Mouse (Mus musculus) neural tube, embryonic 14.5 days (tissue): Measurements from ENCODE around the gene Tbc1d4. TPM values are rescaled to one million over a fixed set of nuclear protein-coding genes. Genes with fewer than 3 reads are reported as not detected.

Experiments
- ATAC-seq: fragments of 200-750 bp; cut with Nextera tagmentation; 2 replicates; pipeline ENCODE4 v1.8.0; 2017; ENCODE audit warnings: low read depth, mild to moderate bottlenecking, moderate TSS enrichment, moderate library complexity
- H3K27ac ChIP-seq: fragments of 300-500 bp; sonication (generic); 2 replicates; pipeline ENCODE4 v1.5.1; 2014; ENCODE audit warnings: low read depth, mild to moderate bottlenecking, control low read depth, low read length, moderate library complexity, mixed read lengths
- H3K27me3 ChIP-seq: fragments of 300-500 bp; sonication (generic); 2 replicates; pipeline ENCODE4 v1.6.1; 2014; ENCODE audit warnings: low read length; ENCODE audit not compliant: control insufficient read depth, insufficient read depth
- H3K36me3 ChIP-seq: fragments of 300-500 bp; sonication (generic); 2 replicates; pipeline ENCODE4 v1.6.1; 2014; ENCODE audit warnings: low read length, mixed read lengths; ENCODE audit not compliant: control insufficient read depth, insufficient read depth
- H3K4me1 ChIP-seq: fragments of 300-500 bp; sonication (generic); 2 replicates; pipeline ENCODE4 v1.6.1; 2014; ENCODE audit warnings: low read length; ENCODE audit not compliant: control insufficient read depth, insufficient read depth
- H3K4me2 ChIP-seq: fragments of 300-500 bp; sonication (generic); 2 replicates; pipeline ENCODE4 v1.6.1; 2014; ENCODE audit warnings: mild to moderate bottlenecking, low read depth, low read length, control low read depth
- H3K4me3 ChIP-seq: fragments of 300-500 bp; sonication (generic); 2 replicates; pipeline ENCODE4 v1.5.1; 2014; ENCODE audit warnings: low read depth, low read length, control low read depth, mixed read lengths
- H3K9ac ChIP-seq: fragments of 300-500 bp; sonication (generic); replicated peaks from 2 replicates; pipeline ENCODE4 v1.6.1; 2014; ENCODE audit warnings: low read depth, mild to moderate bottlenecking, control low read depth, low read length, mixed read lengths
- H3K9me3 ChIP-seq: fragments of 300-500 bp; sonication (generic); 2 replicates; pipeline ENCODE4 v1.6.1; 2016; ENCODE audit warnings: low read length; ENCODE audit not compliant: control insufficient read depth
- WGBS: fragments of 180-500 bp; shearing (Covaris S2); extraction: QIAGEN DNeasy Blood & Tissue Kit; methylation state at CpG from one replicate; pipeline ENCODE4 v1.1.7; 2014; 5-methylcytosine and 5-hydroxymethylcytosine counted together
- polyA plus RNA-seq: library from polyadenylated mRNA; unstranded; fragments of >200 nt; fragmentation: Nextera tagmentation; extraction: Ambion mirVana; gene quantifications from 2 replicates; pipeline ENCODE4 v1.2.1, GENCODE M21; 2014

Tbc1d4 gene
- polyA plus RNA-seq, 1 experiment from 2014 or later = 5.3 TPM

GRCm38 (mm10) chr14:101559446-101559845 is 49.5 kb downstream of the Tbc1d4 start:
- no peaks in the 10 kb centered on the region for H3K4me1 ChIP-seq
- WGBS = 71% methylated on average over 3 of the region's 3 CpGs
- H3K4me2 ChIP-seq = no peak overlapping the region
- no peaks in the 10 kb centered on the region for H3K9me3 ChIP-seq
- H3K27me3 ChIP-seq = no peaks in the 10 kb centered on the region
- ATAC-seq = no peak
- H3K27ac ChIP-seq = no peak overlapping the region
- H3K36me3 ChIP-seq = no peaks in the 10 kb centered on the region
- H3K9ac ChIP-seq = no peak overlapping the region
- no peak overlapping the region for H3K4me3 ChIP-seq

- Histone ChIP-seq H3K9ac (no peak overlapping the region), H3K9me3 (no peaks in the 10 kb centered on the region), H3K4me3 (no peak overlapping the region), H3K4me1 (no peaks in the 10 kb centered on the region), H3K27me3 (no peaks in the 10 kb centered on the region), H3K27ac (no peak overlapping the region), H3K4me2 (no peak overlapping the region), H3K36me3 (no peaks in the 10 kb centered on the region)
- ATAC-seq = no peak
- WGBS = 82% methylated on average over 20 of the region's 20 CpGs
Observed at GRCm38 (mm10) chr14:101548885-101549573, 60.0 kb downstream of the Tbc1d4 start.

DNA sequence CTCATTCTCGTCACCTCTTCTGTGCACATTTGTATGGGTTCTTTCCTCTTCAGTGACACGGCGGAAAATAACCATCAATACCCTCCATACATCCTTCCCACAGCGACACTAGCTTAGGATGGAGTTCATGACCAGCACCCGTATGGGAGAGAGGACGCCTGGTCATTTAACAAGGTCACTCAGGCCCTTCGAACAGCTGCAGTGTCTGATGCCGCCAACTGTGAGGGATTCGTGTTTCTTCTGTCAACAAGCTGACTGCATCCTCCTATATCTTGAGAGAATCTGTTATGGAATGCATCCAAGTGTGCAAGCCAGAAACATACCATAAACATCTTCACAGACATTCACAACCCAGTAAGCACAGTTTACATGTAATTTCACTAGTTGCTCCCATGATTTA is 67.1 kb downstream of the Tbc1d4 start:
- Histone ChIP-seq H3K27ac (no peak overlapping the region), H3K27me3 (no peaks in the 10 kb centered on the region), H3K4me2 (no peak overlapping the region), H3K9me3 (no peaks in the 10 kb centered on the region), H3K4me3 (no peak overlapping the region), H3K4me1 (no peaks in the 10 kb centered on the region), H3K9ac (no peak overlapping the region), H3K36me3 (no peaks in the 10 kb centered on the region)
- ATAC-seq = no peak
- 70% methylated on average over 9 of the region's 9 CpGs for WGBS

DNA sequence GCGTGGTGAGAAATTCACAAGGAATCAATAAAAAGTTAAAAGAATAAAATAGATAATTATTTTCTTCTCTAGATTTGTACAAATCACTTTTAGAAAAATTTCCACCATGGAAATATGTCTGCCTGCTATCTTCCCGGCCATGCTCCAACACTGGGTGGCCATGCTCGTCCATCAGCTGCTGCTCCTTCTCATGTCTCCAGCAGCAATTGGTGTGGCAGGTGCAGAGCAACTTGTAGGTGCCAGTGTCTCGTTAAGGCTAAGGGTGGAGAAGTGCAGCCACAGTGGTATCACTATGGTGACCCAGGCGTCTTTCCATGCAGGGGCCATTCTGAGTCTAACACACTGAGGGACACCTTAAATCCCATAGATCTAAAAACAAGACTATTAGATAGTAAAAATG is 67.8 kb downstream of the Tbc1d4 start:
- no peaks in the 10 kb centered on the region for H3K36me3 ChIP-seq
- H3K4me1 ChIP-seq = no peaks in the 10 kb centered on the region
- no peak overlapping the region for H3K4me3 ChIP-seq
- 93% methylated on average over 5 of the region's 5 CpGs for WGBS
- H3K27ac ChIP-seq = no peak overlapping the region
- H3K4me2 ChIP-seq = no peak overlapping the region
- H3K27me3 ChIP-seq = no peaks in the 10 kb centered on the region
- H3K9ac ChIP-seq = no peak overlapping the region
- no peaks in the 10 kb centered on the region for H3K9me3 ChIP-seq
- ATAC-seq = no peak

DNA sequence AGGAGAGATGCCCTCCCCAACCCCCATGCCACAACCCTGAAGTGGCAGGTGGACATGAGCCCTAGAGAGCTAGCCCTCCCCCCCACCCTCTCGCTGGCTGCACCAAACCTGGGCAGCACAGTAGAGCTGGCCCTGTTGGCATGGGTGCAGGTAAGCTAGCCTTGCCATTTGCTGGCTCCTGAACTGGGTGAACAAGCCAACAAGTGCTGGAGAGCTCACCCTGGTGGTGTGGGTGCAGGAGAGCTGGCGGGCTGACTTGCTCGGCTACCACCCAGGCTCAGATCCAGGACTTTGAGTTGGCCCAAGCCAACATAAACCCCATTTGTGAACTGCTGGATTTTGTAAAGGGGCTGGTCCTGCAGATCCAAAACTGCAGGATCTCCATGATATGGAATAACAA is 68.5 kb downstream of the Tbc1d4 start:
- Histone ChIP-seq H3K27me3 (no peaks in the 10 kb centered on the region), H3K4me2 (no peak overlapping the region), H3K4me3 (no peak overlapping the region), H3K9ac (no peak overlapping the region), H3K36me3 (no peaks in the 10 kb centered on the region), H3K4me1 (no peaks in the 10 kb centered on the region), H3K9me3 (no peaks in the 10 kb centered on the region), H3K27ac (no peak overlapping the region)
- WGBS = 96% methylated on average over 3 of the region's 3 CpGs
- ATAC-seq = no peak

DNA sequence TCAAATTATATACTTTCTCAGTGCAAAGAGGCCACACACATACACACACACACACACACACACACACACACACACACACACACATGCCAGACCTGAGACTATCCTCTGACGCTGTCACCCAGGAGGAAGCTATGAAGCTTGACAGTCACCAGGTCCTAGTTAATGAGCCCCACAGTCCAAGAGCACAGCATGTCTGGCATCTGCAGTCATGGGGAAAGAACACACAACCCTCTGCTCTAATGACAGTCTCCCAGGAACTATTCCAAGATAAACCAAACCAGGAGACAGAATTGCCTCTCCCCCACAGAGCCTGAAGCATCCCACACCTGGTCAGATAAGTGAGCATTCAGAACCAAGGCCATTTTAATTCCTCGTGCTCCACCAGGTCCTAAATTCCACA is 71.1 kb downstream of the Tbc1d4 start:
- Histone ChIP-seq H3K36me3 (no peaks in the 10 kb centered on the region), H3K4me1 (no peaks in the 10 kb centered on the region), H3K27me3 (no peaks in the 10 kb centered on the region), H3K9me3 (no peaks in the 10 kb centered on the region), H3K9ac (no peak overlapping the region), H3K4me2 (no peak overlapping the region), H3K27ac (no peak overlapping the region), H3K4me3 (no peak overlapping the region)
- 66% methylated on average over 2 of the region's 2 CpGs for WGBS
- ATAC-seq = no peak; the same call in 1 of the 2 replicates

DNA sequence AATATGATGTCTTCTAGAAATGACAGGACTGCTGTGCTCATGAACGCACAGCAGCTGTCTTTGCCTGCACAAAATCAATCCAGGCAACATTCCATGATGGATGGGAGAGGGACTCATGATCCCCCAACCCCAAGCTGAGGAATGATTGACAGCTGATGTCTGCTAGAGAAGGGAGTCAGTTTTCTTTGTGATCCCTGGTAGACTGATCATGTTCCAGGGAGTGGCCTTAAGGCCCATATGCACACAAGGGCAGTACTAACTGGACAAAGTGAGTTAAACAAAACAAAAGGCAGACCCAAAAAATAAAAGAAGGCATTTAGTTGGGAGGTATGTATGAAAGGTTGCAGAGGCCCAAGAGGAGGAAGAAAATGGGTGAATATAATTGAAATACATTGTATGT is 71.6 kb downstream of the Tbc1d4 start:
- Histone ChIP-seq H3K27ac (no peak overlapping the region), H3K9ac (no peak overlapping the region), H3K4me3 (no peak overlapping the region), H3K27me3 (no peaks in the 10 kb centered on the region), H3K4me1 (no peaks in the 10 kb centered on the region), H3K9me3 (no peaks in the 10 kb centered on the region), H3K36me3 (no peaks in the 10 kb centered on the region), H3K4me2 (no peak overlapping the region)
- ATAC-seq = no peak
- WGBS = 78% methylated on average over 1 of the region's 1 CpGs

DNA sequence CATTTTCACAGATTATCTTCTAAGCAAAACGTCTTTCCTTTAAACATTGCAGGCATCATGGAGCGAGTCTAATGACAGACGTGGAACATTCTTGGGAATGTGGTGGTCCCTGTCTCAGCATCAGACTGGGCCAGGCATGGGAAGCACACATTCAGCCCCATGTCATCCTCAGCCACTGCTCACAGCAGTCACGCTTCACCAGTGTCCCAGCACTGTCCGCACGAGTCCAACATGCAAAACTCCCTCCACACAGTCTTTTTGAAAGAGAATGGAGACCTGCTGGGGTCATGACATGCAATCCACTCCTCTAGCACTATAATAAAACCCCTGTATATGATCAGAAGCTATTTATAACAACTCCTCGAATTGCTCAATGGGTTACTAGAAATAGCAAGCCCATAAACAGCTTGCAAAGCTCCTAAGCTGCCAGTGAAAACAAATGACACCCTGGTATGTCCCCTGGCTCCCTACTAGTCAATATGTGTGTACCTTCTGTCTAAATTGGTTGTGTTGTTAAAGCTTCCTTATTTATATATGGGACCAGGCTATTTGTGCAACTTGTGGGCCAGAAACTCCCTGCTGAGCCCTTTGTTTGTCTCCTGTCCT is 76.8 kb downstream of the Tbc1d4 start:
- no peak overlapping the region for H3K4me3 ChIP-seq
- no peak for ATAC-seq
- H3K36me3 ChIP-seq = no peaks in the 10 kb centered on the region
- 35% methylated on average over 7 of the region's 7 CpGs for WGBS
- no peaks in the 10 kb centered on the region for H3K27me3 ChIP-seq
- H3K27ac ChIP-seq = no peak overlapping the region
- H3K9ac ChIP-seq = no peak overlapping the region
- H3K4me1 ChIP-seq = no peaks in the 10 kb centered on the region
- H3K4me2 ChIP-seq = no peak overlapping the region
- no peaks in the 10 kb centered on the region for H3K9me3 ChIP-seq

GRCm38 (mm10) chr14:101530455-101530854 is 78.5 kb downstream of the Tbc1d4 start:
- H3K27ac ChIP-seq = no peak overlapping the region
- no peaks in the 10 kb centered on the region for H3K36me3 ChIP-seq
- no peaks in the 10 kb centered on the region for H3K9me3 ChIP-seq
- WGBS = 58% methylated on average over 2 of the region's 2 CpGs
- no peak overlapping the region for H3K9ac ChIP-seq
- no peak for ATAC-seq
- H3K27me3 ChIP-seq = no peaks in the 10 kb centered on the region
- no peaks in the 10 kb centered on the region for H3K4me1 ChIP-seq
- H3K4me2 ChIP-seq = no peak overlapping the region
- no peak overlapping the region for H3K4me3 ChIP-seq
